Mouse (Mus musculus) liver, adult 2 months (tissue): ENCODE data around the gene Taf1b.

Experiments
- CTCF ChIP-seq: fragments of 200-500 bp; IDR thresholded peaks from 2 replicates; pipeline ENCODE4 v1.5.1; 2011; ENCODE audit warnings: low read depth, low read length, control low read depth
- POLR2A ChIP-seq: fragments of 200-500 bp; IDR thresholded peaks from 2 replicates; pipeline ENCODE4 v1.6.1; 2011; ENCODE audit warnings: low read length, control low read depth; ENCODE audit not compliant: insufficient read depth; ENCODE audit errors: extremely low read depth

GRCm38 (mm10) chr12:24599366-24599895 lies 101.3 kb downstream of the Taf1b start:
- no peak for TF ChIP-seq POLR2A
- TF ChIP-seq CTCF: no peak
